Mouse (Mus musculus) MEL (cell line): ENCODE measurements around the gene Cul3. TPM values are rescaled to one million over a fixed set of nuclear protein-coding genes. Genes with fewer than 3 reads are reported as not detected.

Experiments
- DNase-seq: peaks from one replicate; pipeline ENCODE4 v3.0.0; 2011; ENCODE audit warnings: low read depth, low spot score
- H3K27ac ChIP-seq: 2 replicates; pipeline ENCODE4 v1.5.1; 2012; ENCODE audit warnings: low read depth, mild to moderate bottlenecking, control low read depth, low read length, moderate library complexity; ENCODE audit not compliant: control insufficient read depth
- H3K27me3 ChIP-seq, 2 experiments: fragments of 150-350 bp in 1 of 2; sonication (generic) in 1 of 2; 2 replicates each; pipeline ENCODE4 v1.6.1; 2012; ENCODE audit warnings: low read length in 2 of 2, mild to moderate bottlenecking in 2 of 2, improper control_type of control experiment in 1 of 2, moderate library complexity in 1 of 2; ENCODE audit not compliant: insufficient read depth in 2 of 2, control insufficient read depth in 1 of 2
- H3K36me3 ChIP-seq, 2 experiments: 2 replicates each; pipeline ENCODE4 v1.6.1; 2012 to 2014; ENCODE audit warnings: low read length in 2 of 2, improper control_type of control experiment in 1 of 2, inconsistent platforms in 1 of 2, mild to moderate bottlenecking in 1 of 2; ENCODE audit not compliant: insufficient read depth in 2 of 2, control insufficient read depth in 1 of 2
- H3K4me1 ChIP-seq, 2 experiments: fragments of 150-350 bp in 1 of 2; sonication (generic) in 1 of 2; 2 replicates each; pipeline ENCODE4 v1.6.1; 2012; ENCODE audit warnings: low read length in 2 of 2, improper control_type of control experiment in 1 of 2, mild to moderate bottlenecking in 1 of 2; ENCODE audit not compliant: insufficient read depth in 2 of 2, control insufficient read depth in 1 of 2
- H3K4me3 ChIP-seq, 2 experiments: fragments of 150-350 bp in 1 of 2; sonication (generic) in 1 of 2; 2 replicates each; pipeline ENCODE4 v1.5.1; 2012; ENCODE audit warnings: low read depth in 2 of 2, low read length in 2 of 2, mild to moderate bottlenecking in 2 of 2, moderate library complexity in 2 of 2, control low read depth in 1 of 2, improper control_type of control experiment in 1 of 2; ENCODE audit not compliant: control insufficient read depth in 1 of 2, insufficient read depth in 1 of 2
- H3K79me2 ChIP-seq: 2 replicates; pipeline ENCODE4 v1.6.1; 2012; ENCODE audit warnings: mild to moderate bottlenecking, low read length, moderate library complexity; ENCODE audit not compliant: control insufficient read depth, poor library complexity, insufficient read depth
- H3K9ac ChIP-seq: 2 replicates; pipeline ENCODE4 v1.6.1; 2012; ENCODE audit warnings: low read depth, mild to moderate bottlenecking, control low read depth, low read length, moderate library complexity; ENCODE audit not compliant: control insufficient read depth, poor library complexity, severe bottlenecking
- H3K9me3 ChIP-seq: fragments of 150-350 bp; sonication (generic); replicated peaks from 2 replicates; pipeline ENCODE4 v1.6.1; 2012; ENCODE audit warnings: mild to moderate bottlenecking, low read length, improper control_type of control experiment, moderate library complexity; ENCODE audit not compliant: insufficient read depth
- CHD1 ChIP-seq: IDR thresholded peaks from 2 replicates; pipeline ENCODE4 v1.6.1; 2012; ENCODE audit warnings: low read depth, mild to moderate bottlenecking, inconsistent platforms, low read length, improper control_type of control experiment
- CHD2 ChIP-seq: IDR thresholded peaks from 2 replicates; pipeline ENCODE4 v1.6.1; 2011; ENCODE audit warnings: low read length, improper control_type of control experiment
- CTCF ChIP-seq, 3 experiments: IDR thresholded peaks in 2 of 3; conservative IDR thresholded peaks in 1 of 3; 2 replicates each; pipeline ENCODE4 v1.5.1; 2011 to 2012; ENCODE audit warnings: low read length in 3 of 3, low read depth in 2 of 3, mild to moderate bottlenecking in 2 of 3, improper control_type of control experiment in 1 of 3, inconsistent platforms in 1 of 3, mixed read lengths in 1 of 3, moderate library complexity in 1 of 3; ENCODE audit not compliant: control insufficient read depth in 1 of 3, insufficient read depth in 1 of 3, poor library complexity in 1 of 3, severe bottlenecking in 1 of 3
- E2F4 ChIP-seq: IDR thresholded peaks from 2 replicates; pipeline ENCODE4 v1.6.1; 2011; ENCODE audit warnings: low read depth, low read length, improper control_type of control experiment, borderline replicate concordance
- ELF1 ChIP-seq: IDR thresholded peaks from 2 replicates; pipeline ENCODE4 v1.6.1; 2014; ENCODE audit warnings: low read depth, mild to moderate bottlenecking, inconsistent platforms, low read length, improper control_type of control experiment, moderate library complexity
- EP300 ChIP-seq, 2 experiments: IDR thresholded peaks; 2 replicates each; pipeline ENCODE4 v1.6.1; 2011; ENCODE audit warnings: improper control_type of control experiment in 2 of 2, low read length in 2 of 2, low read depth in 1 of 2, mild to moderate bottlenecking in 1 of 2
- ETS1 ChIP-seq: IDR thresholded peaks from 2 replicates; pipeline ENCODE4 v1.6.1; 2012; ENCODE audit warnings: low read depth, mild to moderate bottlenecking, inconsistent platforms, low read length, improper control_type of control experiment, moderate library complexity
- GATA1 ChIP-seq: IDR thresholded peaks from 2 replicates; pipeline ENCODE4 v1.6.1; 2011; ENCODE audit warnings: low read depth, low read length, improper control_type of control experiment
- JUND ChIP-seq: IDR thresholded peaks from 2 replicates; pipeline ENCODE4 v1.6.1; 2011; ENCODE audit warnings: low read depth, mild to moderate bottlenecking, improper control_type of control experiment, low read length
- MAFK ChIP-seq: IDR thresholded peaks from 2 replicates; pipeline ENCODE4 v1.6.1; 2011; ENCODE audit warnings: low read depth, mild to moderate bottlenecking, low read length, improper control_type of control experiment, borderline replicate concordance
- MAX ChIP-seq: IDR thresholded peaks from 2 replicates; pipeline ENCODE4 v1.6.1; 2011; ENCODE audit warnings: low read length, improper control_type of control experiment
- MXI1 ChIP-seq: IDR thresholded peaks from 2 replicates; pipeline ENCODE4 v1.6.1; 2011; ENCODE audit warnings: mild to moderate bottlenecking, low read depth, low read length, improper control_type of control experiment
- MYB ChIP-seq: IDR thresholded peaks from 2 replicates; pipeline ENCODE4 v1.6.1; 2011; ENCODE audit warnings: mild to moderate bottlenecking, low read depth, low read length, improper control_type of control experiment
- NRF1 ChIP-seq: IDR thresholded peaks from 2 replicates; pipeline ENCODE4 v1.6.1; 2014; ENCODE audit warnings: low read depth, mild to moderate bottlenecking, inconsistent platforms, low read length, improper control_type of control experiment, moderate library complexity; ENCODE audit not compliant: poor library complexity, insufficient read depth, severe bottlenecking
- POLR2A ChIP-seq, 2 experiments: IDR thresholded peaks; 2 replicates each; pipeline ENCODE4 v1.6.1; 2011 to 2012; ENCODE audit warnings: low read length in 2 of 2, mild to moderate bottlenecking in 2 of 2, control low read depth in 1 of 2, improper control_type of control experiment in 1 of 2, low read depth in 1 of 2, moderate library complexity in 1 of 2; ENCODE audit not compliant: control insufficient read depth in 1 of 2, insufficient read depth in 1 of 2, poor library complexity in 1 of 2
- SIN3A ChIP-seq: IDR thresholded peaks from 2 replicates; pipeline ENCODE4 v1.6.1; 2012; ENCODE audit warnings: low read length, improper control_type of control experiment, inconsistent platforms
- TAL1 ChIP-seq: IDR thresholded peaks from 2 replicates; pipeline ENCODE4 v1.6.1; 2012; ENCODE audit warnings: mild to moderate bottlenecking, inconsistent platforms, low read length, moderate library complexity, mixed read lengths
- TCF12 ChIP-seq: IDR thresholded peaks from 2 replicates; pipeline ENCODE4 v1.6.1; 2014; ENCODE audit warnings: low read depth, mild to moderate bottlenecking, inconsistent platforms, low read length, improper control_type of control experiment, moderate library complexity
- ZC3H11A ChIP-seq: IDR thresholded peaks from 2 replicates; pipeline ENCODE4 v1.6.1; 2012; ENCODE audit warnings: low read depth, mild to moderate bottlenecking, inconsistent platforms, low read length, improper control_type of control experiment
- polyA plus RNA-seq, 2 experiments: library from polyadenylated mRNA; stranded (reverse) in 1 of 2; unstranded in 1 of 2; fragments of >175 nt in 1 of 2; fragments of >200 nt in 1 of 2; gene quantifications; 2 replicates each; pipeline versions ENCODE4 v1.2.1 to v1.2.4; 2012; ENCODE audit warnings: low replicate concordance in 2 of 2, low read depth in 1 of 2; ENCODE audit not compliant: insufficient read length in 2 of 2, insufficient read depth in 1 of 2, missing spikeins in 1 of 2
- total RNA-seq: library from RNA; depleted of rRNA; stranded (reverse); fragments of 300-350 nt; gene quantifications from 2 replicates; pipeline ENCODE4 v1.2.3, GENCODE M21; 2012; rRNA removed

The Cul3 gene
- total and polyA plus RNA-seq, 3 experiments = 68.2 to 1,559 (median 90.9) TPM

DNA sequence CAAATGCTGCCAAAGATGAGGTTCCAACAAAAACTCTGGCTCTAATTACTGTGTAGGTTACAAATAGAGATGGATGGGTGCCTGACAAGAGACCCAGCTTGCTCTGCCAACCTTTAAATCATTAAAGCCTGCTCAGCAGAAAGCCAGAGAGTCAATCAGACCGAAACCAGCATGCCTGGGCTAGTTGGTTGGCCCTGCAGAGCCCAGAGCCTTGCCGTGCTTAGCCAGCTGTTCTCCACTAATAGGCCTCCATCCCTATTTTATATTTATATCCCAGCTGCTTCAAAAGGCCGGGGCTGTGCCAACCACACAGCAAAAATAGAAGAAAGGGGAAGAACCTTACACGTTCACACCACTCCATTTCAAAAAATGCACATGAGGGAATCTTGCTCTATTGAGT is 119.1 kb downstream of the Cul3 start:
- H3K4me1 ChIP-seq = no peaks in the 10 kb centered on the region
- no peak overlapping the region for H3K4me3 ChIP-seq
- no peaks in the 10 kb centered on the region for H3K9me3 ChIP-seq
- H3K27ac ChIP-seq = no peak overlapping the region
- TF ChIP-seq MAFK (no peak), MAX (no peak), MYB (no peak)
- no peak for DNase-seq
- no peak overlapping the region for H3K9ac ChIP-seq
- H3K36me3 ChIP-seq = no peaks in the 10 kb centered on the region
- no peaks in the 10 kb centered on the region for H3K27me3 ChIP-seq
- H3K79me2 ChIP-seq = no peaks in the 10 kb centered on the region

DNA sequence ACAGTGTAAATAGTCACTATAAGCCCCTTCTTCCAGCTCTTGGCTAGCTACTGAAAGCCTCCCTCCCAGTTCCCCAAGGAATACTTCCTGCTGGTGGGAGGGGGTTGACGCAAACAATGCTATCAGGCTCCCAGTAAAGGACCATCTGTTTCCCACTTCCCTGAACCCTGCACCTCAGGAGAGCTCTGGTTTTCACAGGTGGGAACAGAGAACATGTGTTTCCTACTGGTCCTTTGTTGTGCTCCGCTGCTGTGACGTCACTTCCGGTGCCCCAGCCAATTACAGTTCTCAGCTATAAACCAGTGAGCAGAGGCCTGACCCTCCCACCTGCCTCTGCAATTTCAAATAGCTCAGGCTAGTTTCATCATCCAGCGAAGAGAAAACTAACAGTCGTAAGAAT is 122.0 kb downstream of the Cul3 start, which contains the start of gene Fam124b:
Fam124b (minus strand) TSS at position 206 of the 400 bp plus-strand sequence.
- H3K4me3 ChIP-seq = no peak within 1 kb of the TSS
- DNase-seq = peak; percentile 24
- H3K79me2 ChIP-seq = no peaks in the 10 kb centered on the region
- H3K36me3 ChIP-seq = no peaks in the 10 kb centered on the region
- no peak for TF ChIP-seq JUND
- no peak for TF ChIP-seq GATA1
- TF ChIP-seq POLR2A (IDR thresholded peaks at IDR 0.05; ENCODE audit: control insufficient read depth in 1 of 2, insufficient read depth in 1 of 2, low read depth in 1 of 2, low read length in 2 of 2, poor library complexity in 1 of 2) = no peak
- TF ChIP-seq NRF1 = no peak
- no peak for TF ChIP-seq CHD2
- no peak for TF ChIP-seq EP300 (IDR thresholded peaks at IDR 0.05; ENCODE audit: low read depth in 1 of 2, low read length in 2 of 2)
- no peak for TF ChIP-seq E2F4
- TF ChIP-seq SIN3A = no peak
- no peak for TF ChIP-seq TCF12
- TF ChIP-seq TAL1 = no peak
- TF ChIP-seq ZC3H11A = no peak
- TF ChIP-seq ETS1 = no peak
- no peak for TF ChIP-seq MXI1
- TF ChIP-seq MAX = no peak
- no peak for TF ChIP-seq CTCF (IDR thresholded peaks at IDR 0.05 in 2 of 3, conservative IDR thresholded peaks at IDR 0.05 in 1 of 3; ENCODE audit: control insufficient read depth in 1 of 3, insufficient read depth in 1 of 3, low read depth in 2 of 3, low read length in 3 of 3, poor library complexity in 1 of 3, severe bottlenecking in 1 of 3)
- TF ChIP-seq ELF1 = no peak
- no peak for TF ChIP-seq MAFK
- TF ChIP-seq CHD1 = no peak
- H3K4me1 ChIP-seq = no peaks in the 10 kb centered on the region
- no peaks in the 10 kb centered on the region for H3K9me3 ChIP-seq
- H3K9ac ChIP-seq = no peak within 1 kb of the TSS
- H3K27ac ChIP-seq = no peak within 1 kb of the TSS
- H3K27me3 ChIP-seq = no peaks in the 10 kb centered on the region

Other genes starting within 250 kb of the Cul3 start
- gene Fam124b, start 122.0 kb downstream of the Cul3 start, total RNA-seq = not detected in 2 replicates
- gene Fam124b, start 122.0 kb downstream of the Cul3 start, polyA plus RNA-seq = not detected
- not detected in 2 replicates for gene Gm45261, start 121.0 kb upstream of the Cul3 start, total RNA-seq
- not detected for gene Gm45261, start 121.0 kb upstream of the Cul3 start, polyA plus RNA-seq